Mouse (Mus musculus): ENCODE measurements at regions not wholly inside any gene's neighbourhood (a gene's known extent, or its start where the extent isn't known, plus 50 kb on each side); places are given as distances from the start of the nearest gene placed in this dataset.

DNA sequence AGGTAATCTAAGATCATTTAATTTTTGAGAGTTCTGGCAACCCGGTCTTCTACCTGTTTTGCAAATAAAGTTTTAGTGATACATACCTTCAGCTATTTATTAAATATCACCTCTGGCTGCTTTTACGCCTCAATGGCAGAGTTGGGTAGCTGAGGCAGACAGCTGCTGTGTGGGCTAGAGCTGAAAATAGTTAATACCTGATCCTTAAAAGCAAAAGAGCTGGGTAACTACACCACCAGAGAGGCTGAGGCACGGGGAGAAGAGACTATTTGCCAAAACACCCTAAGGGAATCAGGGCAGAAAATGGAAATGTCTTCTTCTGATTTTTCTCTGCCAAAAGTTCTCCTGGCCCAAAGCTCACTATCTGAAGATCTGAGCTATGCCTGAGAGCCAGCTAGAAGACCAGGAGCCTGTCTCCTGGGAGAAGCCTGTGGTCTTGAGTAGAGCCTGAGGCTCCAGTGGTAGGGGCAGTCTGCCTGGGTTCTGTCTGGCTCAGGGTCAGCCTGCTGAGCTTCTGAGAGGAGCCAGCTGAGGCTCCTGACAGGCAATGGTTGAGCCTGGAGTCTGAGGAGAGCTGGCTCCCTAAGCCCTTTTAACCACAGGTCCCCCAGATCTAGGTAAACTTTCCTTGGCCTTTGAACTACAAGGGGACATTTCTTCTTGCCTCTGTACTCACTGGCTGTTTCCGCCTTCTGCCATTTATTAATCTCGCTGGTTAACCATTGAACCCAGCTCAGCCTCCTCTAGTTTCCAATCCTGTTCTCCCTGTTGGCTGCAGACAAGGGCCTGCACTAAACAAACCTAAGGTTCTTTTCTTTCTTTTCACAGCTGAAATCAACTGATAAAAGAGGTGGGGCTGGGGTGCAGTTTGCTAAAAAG lies 208.7 kb downstream of the Opa1 start:
- no peak for DNase-seq (ENCODE audit: extremely low spot score in 1 of 2, low spot score in 1 of 2)

DNA sequence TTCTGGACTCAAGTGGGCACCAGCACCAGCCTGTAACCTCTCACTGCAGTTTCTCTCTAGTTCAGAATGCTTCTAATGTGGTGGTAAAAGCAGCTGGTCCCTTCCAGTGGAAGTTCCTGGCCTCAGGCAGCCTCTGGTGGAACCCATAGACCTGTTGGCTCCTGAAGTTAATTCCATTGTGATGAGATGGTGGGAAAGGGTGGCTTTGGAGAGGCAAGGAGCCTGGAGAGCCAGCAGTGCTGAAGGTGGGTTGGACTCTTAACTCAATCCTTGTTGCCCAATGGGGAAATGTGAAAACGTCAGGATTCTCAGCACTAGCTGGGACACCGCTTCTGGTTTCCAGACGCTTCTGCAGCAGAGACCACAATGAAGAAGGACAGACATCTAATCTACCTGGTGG lies 210.9 kb downstream of the Opa1 start:
- DNase-seq (ENCODE audit: extremely low spot score in 1 of 2, low spot score in 1 of 2): no peak

DNA sequence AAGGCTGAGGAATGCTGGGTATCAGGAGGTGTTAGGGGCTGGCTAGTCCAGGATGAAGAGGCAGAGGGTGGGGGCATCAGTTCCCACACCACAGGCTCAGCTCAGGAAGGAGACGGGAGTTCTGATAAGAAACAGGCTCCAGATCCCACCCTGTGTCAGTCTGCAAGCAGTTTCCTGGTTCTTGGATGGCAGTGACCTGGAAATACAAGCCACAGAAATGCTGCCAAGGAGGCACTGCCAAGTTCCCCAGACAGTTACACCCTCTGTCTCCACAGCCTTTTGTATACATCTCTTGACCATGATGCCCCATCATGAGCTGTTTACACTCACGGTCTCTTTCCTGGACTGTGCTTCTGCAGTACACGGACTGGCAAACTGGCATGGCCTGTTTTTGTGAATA lies 220.1 kb downstream of the Opa1 start:
- no peak for DNase-seq (ENCODE audit: extremely low spot score in 1 of 2, low spot score in 1 of 2)

DNA sequence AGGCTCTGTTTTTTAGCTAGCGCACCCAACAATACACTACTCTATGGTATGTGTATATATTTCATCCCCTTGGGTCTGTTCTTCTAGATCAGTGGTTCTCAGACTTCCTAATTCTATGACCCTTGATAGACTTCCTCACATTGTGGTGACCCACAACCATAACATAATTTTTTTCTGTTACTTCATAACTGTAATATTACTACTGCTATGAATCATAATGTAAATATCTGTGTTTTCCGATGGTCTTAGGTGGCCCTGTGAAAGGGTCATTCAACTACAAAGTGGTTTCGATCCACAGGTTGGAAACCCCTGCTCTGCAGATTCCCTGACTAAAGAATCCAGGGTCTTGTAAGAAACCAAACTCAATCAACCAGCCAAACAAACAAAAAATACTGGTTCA lies 220.8 kb downstream of the Opa1 start:
- no peak for DNase-seq (ENCODE audit: extremely low spot score in 1 of 2, low spot score in 1 of 2)

DNA sequence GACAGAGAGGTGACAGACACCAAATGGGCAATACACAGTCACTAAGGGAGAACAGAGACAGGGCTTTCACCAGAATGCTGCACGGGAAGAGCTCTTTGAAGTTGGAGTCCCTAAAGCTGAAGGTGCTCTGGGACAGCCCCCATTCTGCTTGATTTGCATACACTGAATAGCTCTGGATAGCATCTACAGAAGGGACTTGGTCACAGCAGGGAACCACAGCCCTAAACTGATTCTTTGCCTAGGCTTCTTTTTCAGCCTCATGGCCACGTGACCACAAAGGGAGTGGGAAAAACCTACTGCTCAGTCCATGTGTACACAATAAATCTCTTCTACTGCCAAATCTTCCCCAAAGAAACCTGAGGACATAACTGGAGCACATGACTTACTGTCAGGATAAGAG lies 221.3 kb downstream of the Opa1 start:
- no peak for DNase-seq (ENCODE audit: extremely low spot score in 1 of 2, low spot score in 1 of 2)

DNA sequence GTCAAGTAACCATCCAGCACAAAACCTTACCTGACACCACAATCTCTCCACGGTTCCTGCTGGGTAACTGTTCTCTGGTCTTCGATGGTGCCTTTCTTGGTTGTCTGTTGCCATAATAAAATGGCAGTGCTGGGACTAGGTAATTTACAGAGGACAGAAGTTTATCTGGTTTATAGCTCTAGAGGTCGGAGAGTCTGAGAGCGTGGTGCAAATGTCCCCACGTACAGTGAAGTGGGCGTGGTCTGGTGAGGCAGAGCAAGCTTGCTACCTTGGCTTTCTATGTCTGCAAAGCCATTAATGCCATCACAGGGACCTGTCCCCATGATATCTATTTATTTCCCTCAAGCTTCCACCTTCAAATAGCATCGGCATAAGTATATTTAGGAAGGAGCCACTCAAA lies 223.0 kb downstream of the Opa1 start:
- no peak for DNase-seq (ENCODE audit: extremely low spot score in 1 of 2, low spot score in 1 of 2)

DNA sequence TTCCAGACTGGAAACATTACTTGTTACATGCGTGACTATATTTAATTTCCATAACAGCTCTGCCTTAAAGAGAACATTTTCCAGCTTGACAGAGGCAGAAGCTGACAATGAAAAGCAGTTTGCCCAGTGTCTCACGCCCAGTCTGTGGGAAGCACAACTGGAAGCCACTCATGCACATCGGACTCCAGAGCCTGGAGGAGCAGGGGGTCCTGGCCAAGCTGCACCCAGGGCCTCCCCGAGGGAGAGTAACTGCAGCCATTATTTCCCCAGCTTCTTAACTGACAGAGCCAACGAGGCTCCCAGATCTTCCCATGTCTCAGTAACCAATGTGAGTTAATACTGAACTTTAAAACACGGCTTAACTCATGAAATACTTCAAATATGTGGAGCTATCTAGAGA lies 223.5 kb downstream of the Opa1 start:
- no peak for DNase-seq (ENCODE audit: extremely low spot score in 1 of 2, low spot score in 1 of 2)

DNA sequence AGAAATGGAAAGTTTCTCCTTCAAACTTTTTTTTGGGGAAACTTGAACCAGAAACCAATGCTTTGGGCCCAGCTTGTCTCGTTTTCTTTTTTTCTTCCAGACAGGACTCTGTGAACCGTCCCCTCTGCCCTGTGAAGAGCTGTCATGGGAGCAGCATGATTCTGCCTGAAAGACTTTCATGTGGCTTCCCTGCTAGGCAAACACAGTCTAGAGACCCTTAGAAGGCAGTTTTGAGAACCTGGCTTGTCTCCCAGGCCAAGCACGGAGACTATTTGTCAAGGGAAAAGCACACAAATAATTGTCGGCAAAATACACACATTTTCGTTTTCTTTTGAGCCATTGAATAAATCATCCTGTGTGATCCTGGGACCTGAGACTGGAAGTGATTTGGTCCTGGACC lies 228.7 kb downstream of the Opa1 start:
- DNase-seq (ENCODE audit: extremely low spot score in 1 of 2, low spot score in 1 of 2): no peak

DNA sequence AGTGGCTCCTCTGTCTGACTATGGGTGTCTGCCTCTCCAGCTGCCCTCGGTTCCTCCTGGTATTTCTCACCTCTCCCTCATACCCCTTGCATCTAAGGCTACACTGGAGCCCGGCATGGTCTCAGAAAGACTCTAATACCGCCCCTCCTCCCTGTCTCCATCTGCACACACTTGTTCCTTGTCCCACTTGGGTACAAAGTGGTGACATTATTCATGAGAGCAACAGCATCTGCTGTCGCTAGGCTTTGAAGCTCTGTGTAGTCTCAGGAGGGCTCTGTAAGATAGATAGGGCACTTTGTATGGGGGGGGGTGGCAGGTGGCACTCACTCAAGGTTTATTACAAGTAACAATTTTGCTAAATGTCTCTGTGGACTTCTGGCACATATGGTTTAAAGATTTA lies 229.7 kb downstream of the Opa1 start:
- no peak for DNase-seq (ENCODE audit: extremely low spot score in 1 of 2, low spot score in 1 of 2)

DNA sequence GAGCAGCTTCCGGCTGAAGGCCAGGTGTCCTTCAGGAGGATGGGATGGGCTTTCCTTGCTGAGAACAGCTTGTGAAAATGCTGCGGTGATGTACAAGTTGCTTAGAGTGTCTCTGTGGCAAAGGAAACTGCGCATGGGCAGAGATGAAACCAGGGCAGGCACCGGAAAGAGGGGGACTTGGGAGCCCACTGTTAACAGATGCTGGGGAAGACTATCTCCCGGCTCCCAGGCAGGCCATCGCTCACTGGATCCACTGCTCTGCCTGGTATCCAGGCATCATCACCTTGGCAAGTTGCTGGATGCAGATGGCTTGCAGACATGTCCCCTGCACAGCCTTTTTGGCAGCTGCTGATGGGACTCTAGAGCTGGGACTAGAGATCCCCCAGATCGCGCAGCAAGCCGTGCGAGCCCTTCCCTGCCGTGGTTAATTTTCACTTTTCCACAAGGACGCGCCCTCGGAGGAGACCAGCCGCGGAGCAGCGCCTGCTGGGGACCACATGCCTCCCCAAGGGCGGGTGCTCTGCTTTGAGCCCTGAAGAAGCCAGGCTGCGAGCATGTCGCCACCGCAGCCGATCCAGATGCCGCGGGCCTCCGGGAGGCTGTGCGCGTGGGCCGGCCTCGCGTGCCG lies 234.4 kb downstream of the Opa1 start:
- peak; percentile 42 to 59 for DNase-seq (ENCODE audit: extremely low spot score in 1 of 2, low spot score in 1 of 2)

DNA sequence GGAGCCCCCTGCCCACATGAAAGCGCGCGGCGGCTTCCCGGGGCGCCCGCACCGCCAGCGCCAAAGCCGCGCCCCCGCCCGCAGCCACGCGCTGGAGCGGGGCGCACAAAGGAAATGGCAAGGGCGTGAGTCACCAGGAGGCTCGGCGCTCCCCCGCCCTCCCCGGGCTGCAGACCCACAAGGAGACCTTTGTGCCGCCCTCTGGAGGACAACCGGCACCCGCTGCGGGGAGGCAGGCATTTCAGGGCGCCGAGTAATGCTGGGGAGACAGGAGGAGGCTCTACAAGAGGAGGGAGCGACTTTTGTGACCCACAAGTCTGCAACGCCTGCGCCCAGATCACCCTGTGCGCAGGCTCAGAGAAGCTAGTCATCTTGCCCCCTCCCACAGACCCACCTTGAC lies 234.9 kb downstream of the Opa1 start:
- DNase-seq (ENCODE audit: extremely low spot score in 1 of 2, low spot score in 1 of 2): peak in 1 of 2 experiments; percentile 63

DNA sequence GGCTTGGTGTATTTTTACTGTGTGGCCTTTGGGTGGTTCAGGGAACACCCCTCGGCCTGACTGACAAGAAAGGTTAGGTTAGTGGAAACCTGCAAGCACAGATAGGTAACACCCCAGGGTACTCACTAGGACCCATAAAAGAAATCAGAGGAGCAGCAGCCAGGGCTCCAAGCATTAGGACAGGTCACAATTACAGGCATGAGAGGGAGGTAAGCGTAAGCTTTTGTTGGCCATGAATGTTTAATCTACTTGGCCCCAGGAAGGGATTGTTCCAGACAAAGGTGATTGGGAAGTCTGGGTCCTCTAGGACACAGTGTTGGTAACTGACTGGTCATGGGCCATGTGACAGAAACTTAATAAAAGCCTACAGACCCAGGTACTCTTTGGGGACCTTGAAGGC lies 235.5 kb downstream of the Opa1 start:
- no peak for DNase-seq (ENCODE audit: extremely low spot score in 1 of 2, low spot score in 1 of 2)

DNA sequence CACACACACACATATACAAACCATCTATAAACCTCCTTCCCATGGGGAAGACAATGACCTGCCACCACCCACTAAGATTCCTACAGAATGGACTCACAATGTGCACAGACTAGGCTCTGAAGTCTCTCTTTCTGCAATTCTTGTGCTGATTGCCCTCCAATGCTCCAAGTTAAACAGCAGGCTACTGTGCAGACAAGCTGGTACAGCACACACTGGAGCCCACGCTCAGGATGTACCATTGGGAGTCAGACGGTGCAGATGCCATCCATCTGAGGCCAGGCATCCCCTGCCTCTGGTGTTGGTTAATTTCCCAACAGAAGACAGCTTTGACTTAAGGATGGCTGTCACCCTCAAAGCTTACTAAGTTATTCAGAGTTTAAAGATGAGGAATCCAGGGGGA lies 236.1 kb downstream of the Opa1 start:
- DNase-seq (ENCODE audit: extremely low spot score in 1 of 2, low spot score in 1 of 2): peak in 1 of 2 experiments; percentile 20

DNA sequence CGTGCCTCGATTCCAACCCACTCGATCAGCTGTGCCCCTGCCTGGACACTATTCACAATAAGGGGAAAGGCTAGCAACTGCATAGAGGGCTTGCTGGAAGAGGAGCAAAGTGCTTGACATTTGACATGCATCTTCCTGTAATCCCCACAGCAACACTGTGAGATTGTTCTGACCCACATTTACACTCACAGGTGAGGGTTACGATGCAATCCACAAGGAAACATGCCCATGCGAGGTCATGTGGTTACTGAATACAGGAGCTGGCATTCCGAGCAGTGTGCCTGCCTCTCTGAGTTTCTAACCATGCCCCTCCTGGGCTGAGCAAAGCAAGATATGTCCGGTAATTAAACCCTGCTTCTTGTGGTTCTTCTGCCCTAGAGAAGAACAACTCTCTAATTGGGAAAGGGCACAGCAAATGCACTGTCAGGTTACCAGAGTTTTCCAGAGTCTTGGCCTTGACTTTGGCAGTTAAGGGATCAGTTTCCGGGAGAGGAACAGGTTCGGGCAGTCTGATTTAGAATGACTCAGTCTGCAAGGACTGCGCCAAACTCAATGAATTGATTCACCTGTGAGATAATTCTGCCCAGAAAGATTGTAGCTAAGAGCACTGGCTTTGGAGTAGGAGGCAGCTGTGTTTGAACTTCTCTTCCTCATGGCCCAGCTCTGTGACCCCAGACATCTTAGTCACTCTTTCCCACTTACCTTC lies 236.7 kb downstream of the Opa1 start:
- no peak for DNase-seq (ENCODE audit: extremely low spot score in 1 of 2, low spot score in 1 of 2)

DNA sequence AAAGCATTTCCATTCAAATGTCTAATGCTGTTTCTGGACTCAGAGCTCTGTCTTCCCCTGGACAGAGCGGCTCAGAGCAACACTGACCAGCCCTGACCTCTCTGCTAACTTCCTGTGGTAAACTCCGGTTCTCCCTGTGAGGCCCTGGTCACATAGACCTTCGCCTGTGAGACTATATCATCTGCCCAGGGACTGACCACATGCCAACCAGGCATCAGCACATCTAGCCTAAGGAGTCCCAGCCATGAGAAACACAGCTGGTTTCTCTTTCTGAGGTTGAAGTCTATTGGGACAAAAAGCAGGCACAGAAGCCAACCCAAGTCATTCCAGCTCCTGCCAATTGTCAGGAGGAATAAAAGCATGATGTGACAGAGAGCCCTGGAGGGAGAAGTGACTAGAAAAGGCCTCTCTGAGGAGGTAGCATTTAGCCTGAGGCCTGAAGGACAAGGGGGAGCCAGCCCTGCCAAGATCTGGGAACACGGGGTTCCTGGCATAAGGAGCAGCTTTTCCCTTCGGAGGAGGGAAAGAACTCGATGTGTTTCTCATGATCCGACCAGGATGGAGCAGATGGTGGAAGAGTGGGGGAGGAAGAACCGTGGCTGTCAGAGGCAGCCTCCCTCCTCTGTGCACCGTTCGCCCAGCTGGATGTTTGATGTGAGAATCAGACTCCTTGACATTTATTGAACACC lies 237.7 kb downstream of the Opa1 start:
- peak; percentile 40 to 49 for DNase-seq (ENCODE audit: extremely low spot score in 1 of 2, low spot score in 1 of 2)

DNA sequence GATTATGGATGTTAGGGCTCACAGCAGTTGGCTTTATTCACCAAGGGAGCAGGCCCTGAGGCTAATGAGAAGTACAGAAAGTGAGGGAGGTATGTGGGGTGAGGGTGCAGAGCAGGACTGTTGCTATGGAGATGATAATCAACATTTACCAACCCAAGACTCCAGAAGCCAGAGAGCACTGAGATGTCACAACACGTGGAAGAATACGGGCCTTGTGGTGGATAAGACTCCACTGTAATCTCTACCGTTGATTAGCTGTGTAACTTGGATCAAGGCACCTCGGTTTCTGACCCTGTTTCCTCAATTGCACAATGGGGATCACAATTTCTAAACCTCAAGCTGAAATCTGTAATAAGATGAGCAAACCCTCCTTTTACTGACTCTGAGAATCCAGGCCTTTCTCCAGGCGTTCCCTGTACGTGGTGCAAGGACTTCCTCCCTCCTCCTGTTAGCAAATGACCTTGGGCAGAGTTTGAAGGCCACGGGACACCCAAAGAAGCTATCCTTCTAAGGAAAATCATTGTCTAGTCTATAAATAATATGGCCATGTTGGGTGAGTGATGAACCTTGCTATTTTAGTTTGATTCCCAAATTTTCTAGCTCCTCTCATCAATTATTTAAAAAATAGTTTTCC lies 239.8 kb downstream of the Opa1 start:
- DNase-seq (ENCODE audit: extremely low spot score in 1 of 2, low spot score in 1 of 2): no peak

DNA sequence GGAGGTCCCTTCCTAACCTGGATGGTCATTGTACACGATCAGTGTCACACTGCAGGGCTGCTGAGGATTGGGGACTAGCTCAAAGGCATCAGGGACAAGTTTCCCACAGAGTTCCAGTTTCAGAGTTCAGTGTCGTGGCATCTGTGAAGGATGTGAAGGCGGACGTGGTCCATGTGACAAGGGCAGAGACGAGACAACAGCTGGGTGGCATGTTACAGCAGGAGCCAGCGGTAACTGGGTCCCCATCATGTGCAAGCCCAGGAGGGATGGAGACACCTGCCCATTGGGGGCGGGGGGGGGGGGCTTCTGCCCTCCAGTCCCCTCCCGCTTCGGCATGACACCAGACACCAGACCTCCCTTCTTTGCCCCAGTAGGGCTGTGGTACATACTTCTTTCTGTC lies 241.6 kb downstream of the Opa1 start:
- no peak for DNase-seq (ENCODE audit: extremely low spot score in 1 of 2, low spot score in 1 of 2)

DNA sequence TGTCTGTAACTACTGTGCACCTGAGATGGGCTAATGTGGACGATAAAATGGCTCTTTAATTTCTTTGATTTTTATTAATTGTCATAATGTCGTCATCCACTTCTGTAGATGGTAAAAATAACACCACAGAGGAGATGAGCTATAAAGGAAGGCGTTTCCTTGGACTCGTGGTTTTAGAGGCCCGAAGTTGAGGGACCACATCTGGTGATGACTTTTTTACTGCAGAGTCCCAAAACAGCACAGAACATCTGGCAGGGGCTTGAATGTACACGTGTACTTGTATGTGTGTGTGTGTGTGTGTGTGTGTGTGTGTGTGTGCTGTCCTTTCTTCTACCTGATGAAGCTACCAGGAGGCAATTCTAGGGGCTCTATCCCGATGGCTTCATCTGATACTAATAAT lies 242.1 kb upstream of the Hes1 start:
- DNase-seq (ENCODE audit: extremely low spot score in 1 of 2, low spot score in 1 of 2): no peak

DNA sequence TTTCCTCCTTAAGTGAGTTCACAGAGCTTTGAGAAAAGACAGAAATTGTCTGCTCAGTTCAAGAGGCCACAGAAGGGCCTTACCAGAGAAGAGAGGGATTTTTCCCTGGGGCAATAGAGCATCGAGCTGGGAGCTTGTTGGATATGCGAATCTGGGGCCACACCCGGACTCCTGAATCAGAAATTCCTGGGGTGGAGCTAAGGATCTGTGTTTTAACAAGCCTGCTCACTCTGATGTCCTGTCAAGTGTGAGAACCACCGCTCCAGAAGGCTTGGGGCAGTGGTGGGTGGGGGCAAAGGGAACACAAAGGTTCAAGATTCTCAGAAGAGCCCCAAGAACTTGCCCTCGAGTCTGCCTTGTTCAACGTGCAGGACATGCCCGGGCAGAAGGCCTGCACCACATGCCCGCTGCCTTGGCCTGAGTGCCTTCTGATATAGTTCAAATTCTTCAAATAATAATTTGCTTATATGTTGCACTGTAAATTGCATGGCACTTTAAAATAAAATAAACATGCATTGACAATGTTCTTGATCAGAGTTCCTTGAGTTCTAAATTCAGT lies 241.3 kb upstream of the Hes1 start:
- no peak for DNase-seq (ENCODE audit: extremely low spot score in 1 of 2, low spot score in 1 of 2)

DNA sequence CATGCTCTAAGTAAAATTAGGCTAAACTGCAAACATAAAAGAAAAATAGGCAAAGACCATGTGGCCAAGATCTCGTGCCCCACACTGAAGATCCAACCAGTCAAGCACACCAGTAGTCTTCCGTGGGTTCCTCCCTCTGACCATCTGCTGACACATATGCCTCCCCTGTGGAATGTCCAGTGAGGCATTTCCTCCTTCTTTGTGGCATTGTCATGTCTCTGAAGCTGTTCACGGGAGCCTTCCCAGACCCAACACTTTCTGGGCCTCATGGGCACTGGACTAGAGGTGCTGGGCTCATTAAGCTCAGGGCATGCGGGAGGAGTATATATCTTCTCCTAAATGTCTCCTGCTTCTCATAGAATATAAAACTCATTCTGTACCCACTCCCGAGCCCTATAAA lies 237.3 kb upstream of the Hes1 start:
- DNase-seq (ENCODE audit: extremely low spot score in 1 of 2, low spot score in 1 of 2): no peak
